Mouse (Mus musculus) olfactory bulb, adult 2 months (tissue): ENCODE results near the gene Clec2h. TPM values are rescaled to one million over a fixed set of nuclear protein-coding genes. Genes with fewer than 3 reads are reported as not detected.
"Not testable (repeated sequence)": the region's sequence is repeated elsewhere in the genome, so short reads cannot be mapped to it uniquely, and the experiment has no call there.

ENCODE experiments used
- H3K27ac ChIP-seq: fragments of 200-500 bp; 2 replicates; pipeline ENCODE4 v1.5.1; 2012; ENCODE audit warnings: low read depth, low read length; ENCODE audit not compliant: insufficient read depth
- H3K4me1 ChIP-seq: fragments of 200-500 bp; 2 replicates; pipeline ENCODE4 v1.6.1; 2012; ENCODE audit warnings: low read length; ENCODE audit not compliant: control insufficient read depth, insufficient read depth
- H3K4me3 ChIP-seq: fragments of 200-500 bp; 2 replicates; pipeline ENCODE4 v1.5.1; 2012; ENCODE audit warnings: mild to moderate bottlenecking, low read depth, low read length, moderate library complexity; ENCODE audit not compliant: insufficient read depth
- CTCF ChIP-seq: fragments of 200-500 bp; IDR thresholded peaks from 2 replicates; pipeline ENCODE4 v1.5.1; 2012; ENCODE audit warnings: low read depth, mild to moderate bottlenecking, low read length, moderate library complexity; ENCODE audit not compliant: insufficient read depth
- POLR2A ChIP-seq: fragments of 200-500 bp; IDR thresholded peaks from 2 replicates; pipeline ENCODE4 v1.6.1; 2012; ENCODE audit warnings: mild to moderate bottlenecking, low read depth, low read length, moderate library complexity; ENCODE audit not compliant: insufficient read depth
- WGBS: fragments of 180-500 bp; shearing (Covaris S2); methylation state at CpG from one replicate; pipeline ENCODE4 v1.1.7; 2018; 5-methylcytosine and 5-hydroxymethylcytosine counted together
- polyA plus RNA-seq: library from polyadenylated mRNA; stranded (reverse); fragments of >200 nt; gene quantifications from 2 replicates; pipeline ENCODE4 v1.2.4, GENCODE M21; 2012; ENCODE audit warnings: low replicate concordance; ENCODE audit not compliant: missing spikeins, insufficient read depth, insufficient read length

The Clec2h gene
- polyA plus RNA-seq, 1 experiment = not detected

DNA sequence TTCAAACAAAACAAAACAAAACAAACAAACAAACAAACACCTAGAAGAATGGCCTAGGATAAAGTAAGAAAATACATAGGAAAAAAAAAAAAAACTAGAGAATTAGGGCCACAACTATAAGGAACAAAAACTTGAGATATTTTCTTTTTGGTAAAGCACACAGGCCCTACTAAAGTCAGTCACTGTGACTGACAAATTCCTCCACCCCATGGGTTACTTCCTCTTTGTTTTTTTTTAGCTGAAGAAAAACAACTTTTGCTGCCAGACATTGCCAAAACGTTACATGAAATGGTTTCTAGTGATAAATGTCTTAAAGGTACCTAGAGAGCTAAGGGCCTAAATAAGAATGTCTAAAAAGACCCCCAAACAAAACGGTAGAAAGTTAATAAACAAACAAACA lies 18.2 kb upstream of the Clec2h start:
- TF ChIP-seq CTCF = no peak
- no peak for TF ChIP-seq POLR2A
- Histone ChIP-seq H3K27ac (no peak overlapping the region), H3K4me3 (no peak overlapping the region), H3K4me1 (no peaks in the 10 kb centered on the region)
- WGBS = 67% methylated on average over 2 of the region's 2 CpGs

DNA sequence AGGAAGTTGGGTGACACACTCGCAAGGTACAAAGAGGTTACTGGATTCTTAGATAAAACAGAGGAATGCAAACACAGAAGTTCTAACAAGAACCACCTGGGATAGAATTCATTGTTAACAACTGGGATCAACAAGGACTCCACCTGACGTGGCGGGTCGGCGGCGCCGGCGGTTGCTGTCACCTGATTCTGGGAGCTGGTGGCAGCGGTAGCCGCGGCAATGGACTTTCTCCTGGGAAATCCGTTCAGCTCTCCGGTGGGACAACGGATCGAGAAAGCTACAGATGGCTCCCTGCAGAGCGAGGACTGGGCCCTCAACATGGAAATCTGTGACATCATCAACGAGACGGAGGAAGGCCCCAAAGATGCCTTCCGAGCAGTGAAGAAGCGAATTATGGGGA lies 17.5 kb upstream of the Clec2h start:
- WGBS = 98% methylated on average over 20 of the region's 20 CpGs
- H3K27ac ChIP-seq, H3K4me3 ChIP-seq, H3K4me1 ChIP-seq: not testable (repeated sequence)

DNA sequence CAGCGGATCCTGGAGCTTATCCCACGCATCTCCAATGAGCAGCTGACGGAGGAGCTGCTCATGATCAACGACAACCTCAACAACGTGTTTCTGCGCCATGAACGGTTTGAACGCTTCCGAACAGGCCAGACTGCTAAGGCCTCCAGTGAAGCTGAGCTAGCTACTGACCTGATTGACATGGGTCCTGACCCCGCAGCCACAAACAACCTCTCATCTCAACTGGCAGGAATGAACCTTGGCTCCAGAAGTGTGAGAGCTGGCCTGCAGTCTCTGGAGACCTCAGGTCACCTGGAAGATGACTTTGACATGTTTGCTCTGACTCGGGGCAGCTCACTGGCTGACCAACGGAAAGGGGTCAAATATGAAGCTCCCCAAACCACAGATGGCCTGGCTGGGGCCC lies 16.5 kb upstream of the Clec2h start:
- H3K4me3 ChIP-seq, H3K4me1 ChIP-seq, H3K27ac ChIP-seq: not testable (repeated sequence)
- 93% methylated on average over 12 of the region's 12 CpGs for WGBS

GRCm38 (mm10) chr6:128649681-128650080 lies 12.5 kb upstream of the Clec2h start:
- no peak overlapping the region for H3K27ac ChIP-seq
- no peak for TF ChIP-seq POLR2A
- no peak for TF ChIP-seq CTCF
- 92% methylated on average over 3 of the region's 3 CpGs for WGBS

DNA sequence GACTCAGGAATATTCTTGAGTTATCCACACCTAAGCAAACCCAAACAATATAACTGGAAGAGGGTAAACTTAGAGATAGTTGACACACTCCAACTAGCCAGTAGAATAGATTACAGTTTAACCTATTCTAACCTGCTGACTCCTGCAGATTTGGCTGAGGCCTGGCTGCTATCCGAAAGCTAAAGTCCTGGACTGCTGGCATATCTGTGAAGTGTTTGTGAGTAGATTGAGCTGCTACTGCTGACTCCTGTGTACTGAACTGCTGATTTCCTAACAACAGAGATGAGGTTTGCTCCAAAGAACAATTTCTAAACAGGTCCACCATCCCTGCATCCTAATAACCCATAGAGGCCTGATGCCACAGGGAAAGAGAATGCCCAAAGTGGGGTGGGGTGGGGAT lies 12.0 kb upstream of the Clec2h start:
- Histone ChIP-seq H3K27ac (no peak overlapping the region), H3K4me1 (no peaks in the 10 kb centered on the region), H3K4me3 (no peak overlapping the region)
- 98% methylated on average over 1 of the region's 1 CpGs for WGBS
- no peak for TF ChIP-seq POLR2A
- TF ChIP-seq CTCF = no peak

More at GRCm38 (mm10) chr6:128649681-128650080, 12.5 kb upstream of the Clec2h start:
- Histone ChIP-seq H3K4me3 (no peak overlapping the region), H3K4me1 (no peaks in the 10 kb centered on the region)

GRCm38 (mm10) chr6:128650827-128651226 lies 11.4 kb upstream of the Clec2h start:
- not testable (repeated sequence) for H3K4me1 ChIP-seq, H3K27ac ChIP-seq, H3K4me3 ChIP-seq
- WGBS = 89% methylated on average over 7 of the region's 7 CpGs

- no peak for TF ChIP-seq POLR2A
- TF ChIP-seq CTCF = no peak
- 100% methylated on average over 1 of the region's 1 CpGs for WGBS
- H3K4me3 ChIP-seq = no peak overlapping the region
- no peak overlapping the region for H3K27ac ChIP-seq
- no peaks in the 10 kb centered on the region for H3K4me1 ChIP-seq
Measured at GRCm38 (mm10) chr6:128652938-128653337, 9.2 kb upstream of the Clec2h start.

DNA sequence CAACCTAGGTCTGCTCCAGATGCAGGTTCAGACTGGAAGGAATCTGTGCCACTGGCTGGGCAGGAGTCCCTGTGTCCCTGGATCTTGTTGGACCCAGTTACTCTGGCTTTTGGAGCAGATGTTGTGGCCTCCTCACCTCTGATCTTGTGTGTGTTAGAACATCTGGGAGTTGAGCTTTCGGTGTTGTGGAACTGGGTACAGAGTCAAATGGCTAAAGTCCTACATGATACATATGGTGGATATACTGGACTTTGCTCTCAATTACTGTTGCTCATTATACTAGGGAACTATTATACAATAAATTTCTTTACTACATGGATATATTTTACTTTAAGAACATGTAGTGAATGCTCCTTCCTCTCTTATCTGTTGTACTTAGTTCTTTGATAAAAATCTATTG lies 936 bp upstream of the Clec2h start:
- Histone ChIP-seq H3K4me1 (no peaks in the 10 kb centered on the region), H3K27ac (no peak overlapping the region), H3K4me3 (no peak overlapping the region)
- 94% methylated on average over 1 of the region's 1 CpGs for WGBS
- no peak for TF ChIP-seq CTCF
- no peak for TF ChIP-seq POLR2A

GRCm38 (mm10) chr6:128669936-128670335 lies 7.8 kb downstream of the Clec2h start:
- Histone ChIP-seq H3K4me3 (no peak overlapping the region), H3K4me1 (no peaks in the 10 kb centered on the region), H3K27ac (no peak overlapping the region)
- WGBS = 53% methylated on average over 4 of the region's 4 CpGs
- TF ChIP-seq POLR2A (no peak), CTCF (no peak)

- no peak overlapping the region for H3K4me3 ChIP-seq
- TF ChIP-seq CTCF (no peak), POLR2A (no peak)
- no peaks in the 10 kb centered on the region for H3K4me1 ChIP-seq
- no peak overlapping the region for H3K27ac ChIP-seq
Measured at GRCm38 (mm10) chr6:128679574-128679973, 17.4 kb downstream of the Clec2h start.
